Mouse (Mus musculus) cerebellum, adult 8-10 months (tissue): ENCODE measurements around the gene Spns2.
A peak's percentile ranks its signal among the peaks of the same experiment; 100 is the strongest.

Experiments used
- DNase-seq: peaks from one replicate; pipeline ENCODE4 v3.0.0; 2022

Gene Spns2

DNA sequence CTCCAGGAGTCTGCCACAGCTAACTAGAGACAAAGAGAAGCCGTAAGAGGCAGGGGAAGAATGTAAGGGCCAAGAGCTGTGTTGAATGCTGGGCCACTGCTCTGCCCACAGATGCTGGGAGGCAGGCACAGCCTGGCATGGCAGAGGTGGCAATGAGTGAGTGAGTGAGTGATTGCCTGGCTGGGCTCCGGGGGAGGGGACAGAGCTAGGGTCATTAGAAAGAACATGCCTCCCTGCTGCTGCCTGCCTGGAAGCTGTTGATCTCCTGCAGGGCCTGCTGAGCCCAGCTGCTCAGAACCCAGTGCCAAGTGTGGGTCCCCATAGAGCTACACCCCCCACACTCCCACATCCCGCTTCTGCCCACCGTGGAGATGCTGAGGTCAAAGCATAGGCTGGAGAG is 7.7 kb upstream of the Spns2 start:
- DNase-seq, result no peak

DNA sequence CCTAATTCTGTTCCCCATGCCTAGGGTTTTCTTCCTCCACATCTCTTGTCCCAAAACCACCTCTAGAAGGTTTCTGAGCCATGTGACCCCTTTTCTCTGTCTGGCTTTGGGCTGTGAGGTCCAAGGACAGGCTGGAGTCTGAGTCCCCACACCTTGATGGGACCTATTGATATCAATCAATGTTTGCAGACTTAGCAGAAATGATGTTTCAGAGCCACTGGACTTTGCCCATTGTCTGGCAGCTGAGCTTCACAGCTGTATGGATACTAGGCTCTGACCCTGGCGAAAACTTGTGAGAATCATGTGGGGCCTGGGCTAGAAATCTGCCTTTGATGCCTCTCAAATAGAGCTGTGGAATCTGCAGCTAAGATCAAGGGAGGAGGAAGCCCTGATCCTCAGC is 7.1 kb upstream of the Spns2 start:
- no peak for DNase-seq

DNA sequence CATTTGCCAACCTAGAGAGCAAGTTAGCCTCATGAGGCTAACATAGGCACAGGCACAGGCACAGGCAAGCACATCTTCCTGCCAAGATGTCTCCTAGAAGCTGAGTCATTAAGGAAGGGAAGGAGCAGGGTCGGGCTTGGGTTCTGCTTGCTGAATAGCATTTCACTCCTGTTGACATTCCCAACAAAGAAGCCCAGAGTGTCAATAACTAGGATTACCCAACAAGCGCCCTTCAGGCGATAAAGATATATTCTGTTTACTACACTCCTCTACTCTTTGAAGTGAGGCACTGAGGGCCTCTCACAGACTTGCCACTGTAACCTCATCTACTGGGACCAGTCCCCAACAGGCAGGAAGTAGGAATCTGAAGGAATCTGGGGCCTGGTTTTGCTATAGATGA is 6.4 kb upstream of the Spns2 start:
- DNase-seq, result no peak

DNA sequence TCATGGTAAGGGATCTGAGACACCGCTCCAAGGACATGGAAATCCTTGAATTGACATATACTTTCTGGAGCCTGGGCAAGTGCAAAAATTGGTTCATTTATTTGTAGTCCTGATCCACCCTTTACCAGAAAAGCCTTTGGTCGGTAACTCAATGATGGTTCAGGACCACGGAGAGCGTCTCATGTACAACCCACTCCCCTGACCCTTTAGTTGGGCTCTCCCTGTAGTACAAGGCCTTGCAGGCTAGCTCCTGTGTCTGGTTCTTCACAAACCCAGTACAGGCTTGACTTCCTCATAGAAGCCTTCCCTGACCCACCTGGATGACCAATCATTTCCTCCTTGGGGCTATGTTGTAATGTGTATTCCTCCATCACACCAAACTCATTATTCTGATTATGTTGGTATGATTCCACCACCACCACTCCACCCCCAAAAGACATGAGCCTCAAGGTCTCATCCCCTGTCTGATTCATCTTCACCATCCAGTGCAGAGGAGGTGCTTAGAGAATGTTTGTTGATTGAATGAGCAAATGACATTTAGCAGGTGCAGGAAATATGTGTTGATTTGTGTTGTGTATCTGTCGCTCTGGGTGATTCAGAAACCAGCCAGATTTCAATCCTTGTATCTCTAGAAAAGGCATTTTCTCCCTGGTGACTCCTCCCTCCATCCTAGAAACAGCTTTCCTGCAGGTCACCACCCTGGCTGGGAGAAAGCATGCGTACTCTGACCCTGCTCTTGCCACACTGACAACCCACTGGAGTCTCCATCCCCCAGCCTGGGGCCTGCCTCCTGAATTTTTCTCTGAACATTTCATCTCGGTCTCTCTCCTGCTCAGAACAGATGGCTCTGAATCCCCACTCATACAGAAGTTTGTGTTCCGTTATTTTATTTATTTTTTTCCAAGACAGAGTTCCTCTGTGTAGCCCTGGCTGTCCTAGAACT is 4.6 kb upstream of the Spns2 start:
- no peak for DNase-seq

DNA sequence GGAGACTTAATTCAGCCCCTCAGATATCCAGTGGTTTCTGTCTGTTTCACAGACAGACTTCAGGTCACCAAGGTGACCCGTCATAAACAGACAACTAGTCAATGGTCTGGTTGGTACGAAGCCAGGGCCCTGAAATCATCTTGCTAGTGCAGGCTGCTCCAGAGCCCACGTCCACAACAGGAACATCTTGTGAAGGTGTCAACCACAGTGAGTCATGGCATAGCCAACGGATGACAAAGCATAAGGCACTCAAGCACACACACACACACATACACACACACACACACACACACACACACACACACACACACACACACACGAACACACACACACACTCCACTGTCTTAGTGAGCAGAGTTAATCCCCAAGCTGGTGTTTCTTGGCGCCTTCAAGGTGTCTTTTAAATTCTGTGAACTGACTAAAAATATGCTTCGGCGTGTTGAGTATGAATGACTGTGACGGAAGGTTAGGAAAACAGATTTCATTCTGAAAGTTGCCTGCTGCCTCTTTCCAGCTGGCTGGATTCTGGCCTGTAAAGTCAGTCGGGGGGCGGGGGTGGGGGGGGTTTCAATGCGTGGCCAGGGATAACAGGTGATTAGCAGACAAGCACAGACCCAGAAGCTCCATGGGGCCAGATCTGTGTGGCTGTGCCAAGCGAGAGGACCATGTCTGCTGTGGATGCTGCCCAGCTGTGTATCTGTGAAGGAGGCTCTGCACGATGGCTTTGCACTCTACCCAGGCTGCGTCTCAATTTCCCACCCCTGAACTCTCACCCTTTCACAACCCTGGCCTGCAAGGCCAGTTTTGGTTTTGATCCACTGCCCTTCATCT is 1.6 kb upstream of the Spns2 start:
- no peak for DNase-seq

DNA sequence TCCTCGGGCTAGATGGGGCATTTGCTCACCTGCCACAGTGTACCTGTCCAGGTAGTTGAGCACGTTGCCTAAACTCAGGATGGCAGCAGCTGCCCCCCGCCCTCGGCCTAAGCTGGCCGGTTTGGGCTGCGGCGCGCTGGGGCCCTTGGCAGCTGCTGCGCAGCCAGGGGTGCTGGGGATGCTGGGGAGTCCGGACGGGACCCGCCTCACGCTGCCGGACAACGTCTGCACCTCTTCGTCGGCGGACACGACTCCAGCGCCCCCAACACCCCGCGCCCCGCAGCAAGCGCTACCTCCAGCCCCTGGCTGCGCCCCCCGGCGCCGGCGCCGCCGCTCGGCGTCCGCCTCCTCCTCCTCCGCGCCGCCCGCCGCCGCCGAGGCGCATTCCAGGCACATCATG is 307 bp downstream of the Spns2 start:
- no peak for DNase-seq

DNA sequence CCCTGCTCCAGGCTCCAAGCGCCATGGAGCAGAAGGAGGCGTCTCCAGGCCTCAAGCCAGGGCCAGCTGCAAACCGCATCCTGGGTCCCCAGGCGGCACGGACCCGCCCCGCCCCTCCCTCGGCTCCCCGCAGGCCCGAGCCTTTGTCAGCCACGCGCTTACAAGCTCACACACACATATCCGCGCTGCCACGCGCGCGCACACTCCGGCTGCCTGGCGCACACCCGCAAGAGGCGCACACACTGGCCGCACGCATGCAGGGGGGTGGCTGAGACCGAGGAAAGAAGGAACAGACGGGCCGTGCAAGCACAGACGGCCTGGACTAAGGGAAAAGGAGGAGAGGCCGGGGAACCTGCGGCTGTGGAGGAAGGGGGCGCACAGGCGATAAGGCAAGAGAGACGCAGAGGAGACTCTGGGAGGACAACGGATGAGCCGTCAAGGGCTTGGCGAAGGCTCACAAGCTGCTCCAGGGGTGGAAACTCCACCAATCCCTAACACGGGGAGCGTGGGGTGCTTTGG is 892 bp downstream of the Spns2 start:
- DNase-seq, result peak; percentile 18

DNA sequence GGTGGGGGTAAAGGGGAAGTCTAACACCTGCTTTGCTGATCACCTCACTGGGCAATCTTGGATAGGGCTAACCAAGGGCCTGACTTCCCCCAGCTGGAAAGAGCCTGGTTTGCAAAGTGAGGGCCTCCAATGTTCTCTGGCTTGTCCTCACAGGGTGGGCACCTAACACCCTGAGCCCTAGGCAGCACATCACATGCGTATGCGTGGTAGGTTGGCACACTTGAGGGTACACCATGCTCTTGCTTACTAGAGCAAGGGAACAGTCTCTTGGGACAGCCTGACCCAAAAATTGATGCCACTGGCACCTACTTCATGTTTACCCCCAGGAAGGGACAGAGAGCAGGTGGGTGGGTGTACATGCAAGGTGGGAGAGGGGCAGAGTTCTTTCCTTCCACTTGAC is 2.0 kb downstream of the Spns2 start:
- no peak for DNase-seq

DNA sequence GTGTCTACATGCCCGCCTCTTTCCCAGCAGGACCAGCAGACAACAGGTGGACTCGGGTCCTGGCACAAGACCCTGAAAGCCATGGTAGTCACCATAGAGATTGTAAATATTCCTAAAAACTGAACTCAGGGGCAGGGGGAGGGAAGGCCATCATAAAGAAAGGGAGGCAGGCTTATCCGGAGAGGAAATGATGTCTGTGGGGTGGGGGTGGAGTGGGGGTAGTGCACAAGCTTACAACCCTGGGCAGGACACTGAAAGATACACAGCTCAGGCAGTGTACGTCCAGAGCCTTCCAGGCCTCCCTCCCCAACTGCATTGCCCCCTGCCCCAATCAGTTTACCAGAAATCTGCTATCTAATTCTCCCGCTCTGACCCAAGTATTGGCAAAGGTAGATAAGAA is 2.5 kb downstream of the Spns2 start:
- DNase-seq, result no peak

DNA sequence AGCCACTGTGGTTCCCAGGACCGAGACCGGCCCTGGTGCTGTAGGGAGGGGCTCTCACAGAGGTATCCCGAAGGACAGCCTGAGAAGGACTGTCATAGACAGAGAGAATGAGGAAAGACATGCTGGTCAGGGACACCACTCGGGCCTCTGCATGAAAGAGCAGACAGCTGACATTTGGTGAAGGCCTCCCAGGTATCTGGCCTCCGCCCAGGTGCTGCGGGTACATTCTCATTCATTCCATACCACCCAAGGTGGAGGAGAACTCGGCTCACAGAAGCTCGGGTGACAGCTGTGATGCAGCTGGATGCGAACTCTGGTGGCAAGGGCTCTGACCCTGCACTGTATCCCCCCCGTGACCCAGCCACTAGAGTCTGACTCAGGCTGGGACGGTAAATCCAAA is 3.7 kb downstream of the Spns2 start:
- DNase-seq, result no peak

DNA sequence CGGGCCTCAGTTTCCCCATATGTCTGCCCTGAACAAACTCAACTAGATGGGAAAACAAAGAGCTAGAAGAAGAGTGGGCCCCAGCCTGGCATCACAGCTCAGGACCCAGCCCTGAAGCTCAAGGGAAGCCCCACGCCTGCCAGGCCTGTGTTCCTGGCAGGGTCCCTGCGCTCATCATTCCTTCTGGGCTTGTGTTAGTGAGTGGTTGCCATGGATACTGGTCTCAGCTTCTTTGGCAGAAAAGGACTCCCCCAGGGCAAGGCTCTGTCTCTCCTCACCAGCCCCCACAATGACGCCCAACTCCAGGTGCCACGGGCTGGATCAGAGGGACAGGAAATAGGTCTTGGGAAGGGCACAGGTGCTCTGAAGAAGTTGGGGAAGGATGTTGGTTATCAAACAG is 4.5 kb downstream of the Spns2 start:
- DNase-seq, result no peak

DNA sequence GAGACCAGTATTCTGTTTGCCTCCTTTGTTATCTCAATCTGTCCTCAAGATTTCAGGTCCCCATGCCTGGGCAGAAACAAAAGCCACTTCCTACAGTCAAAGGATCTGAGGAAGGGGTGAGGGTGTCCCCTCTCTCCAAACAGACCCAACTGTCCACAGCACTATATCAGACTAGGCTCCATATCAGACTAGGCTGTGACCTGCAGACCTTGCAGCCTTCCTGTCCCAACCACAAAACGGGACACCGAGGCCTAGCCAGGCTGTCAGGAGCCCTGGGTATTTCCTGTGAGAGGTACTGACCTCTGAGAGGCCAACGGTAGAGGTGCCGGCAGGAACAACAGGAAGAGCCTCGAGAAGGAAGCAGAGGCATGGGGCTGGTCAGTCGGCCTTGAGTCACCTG is 5.2 kb downstream of the Spns2 start:
- DNase-seq, result no peak

DNA sequence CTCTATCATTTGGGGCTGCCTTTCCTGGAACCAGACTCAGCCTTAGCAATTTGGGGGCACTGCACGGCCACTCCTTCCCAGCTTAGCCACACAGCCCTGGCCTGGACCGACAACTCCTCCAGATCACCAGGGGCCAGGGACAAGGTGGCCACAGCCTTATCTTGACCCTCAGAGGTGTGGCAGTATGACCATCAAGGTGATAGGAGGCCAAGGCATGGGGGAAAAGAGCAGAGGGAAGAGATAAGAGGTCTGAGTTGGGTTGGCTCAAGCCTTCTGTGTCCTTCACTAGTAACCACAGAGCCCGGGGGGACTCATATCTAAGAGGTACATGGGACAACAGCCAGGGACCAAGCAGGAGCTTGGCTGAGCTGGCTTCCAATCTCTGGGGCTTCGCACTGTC is 7.8 kb downstream of the Spns2 start:
- no peak for DNase-seq

DNA sequence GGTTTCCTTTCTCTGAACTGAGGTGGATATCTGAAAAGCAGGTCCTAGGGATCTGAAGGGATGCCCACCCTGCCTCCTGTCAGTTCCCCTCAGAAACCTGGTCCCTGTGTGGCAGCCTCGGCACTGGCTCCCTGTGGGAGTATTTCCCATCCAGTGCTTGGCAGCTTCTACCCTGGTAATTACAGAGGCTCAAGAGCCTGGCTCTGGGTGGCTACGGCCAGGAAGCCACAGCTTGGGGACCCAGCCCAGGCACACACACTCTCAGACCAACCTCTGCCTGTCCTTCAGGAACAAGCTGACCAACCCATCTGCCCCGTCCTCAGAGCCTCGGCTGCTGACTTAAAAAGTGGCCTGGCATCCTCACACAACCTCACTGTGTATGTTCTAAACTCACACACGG is 8.4 kb downstream of the Spns2 start:
- DNase-seq, result no peak

DNA sequence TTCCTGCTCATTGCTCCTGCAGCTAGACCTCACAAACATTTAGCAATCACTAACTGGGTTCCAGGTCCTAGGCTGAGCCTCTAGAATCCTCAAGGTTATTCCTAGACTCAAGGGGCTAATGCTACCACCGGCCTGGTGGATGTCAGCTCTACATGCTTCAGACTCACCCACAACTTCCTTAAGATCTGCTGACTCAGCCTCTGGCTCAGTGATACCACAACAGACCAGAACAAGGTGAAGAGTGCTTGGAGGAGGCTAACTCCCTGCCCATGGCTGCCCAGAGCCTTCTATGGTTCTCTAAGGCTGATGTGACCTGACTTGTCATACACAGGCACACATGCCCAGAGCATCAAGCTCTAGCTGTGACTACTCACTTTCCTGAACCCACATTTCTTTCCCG is 10.2 kb downstream of the Spns2 start:
- no peak for DNase-seq

DNA sequence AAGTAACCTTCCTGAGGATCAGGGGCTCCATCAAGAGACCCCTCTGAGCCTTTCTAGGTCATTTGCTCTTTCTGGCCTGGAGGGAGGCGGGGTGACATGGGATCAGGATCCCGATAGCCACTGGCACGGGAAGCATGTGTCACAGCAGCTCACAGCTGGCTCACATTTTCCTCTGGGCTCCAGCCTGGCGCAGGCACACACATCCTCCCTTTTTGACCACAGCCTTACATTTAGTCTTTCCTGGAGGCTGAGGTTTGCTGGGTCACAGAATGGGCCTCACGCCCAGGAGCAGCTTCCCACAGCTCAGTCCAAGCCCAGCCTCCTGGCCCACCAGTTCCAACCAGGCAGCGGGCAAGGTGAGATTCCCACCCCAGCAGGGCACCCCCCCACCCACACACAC is 11.5 kb downstream of the Spns2 start:
- no peak for DNase-seq

DNA sequence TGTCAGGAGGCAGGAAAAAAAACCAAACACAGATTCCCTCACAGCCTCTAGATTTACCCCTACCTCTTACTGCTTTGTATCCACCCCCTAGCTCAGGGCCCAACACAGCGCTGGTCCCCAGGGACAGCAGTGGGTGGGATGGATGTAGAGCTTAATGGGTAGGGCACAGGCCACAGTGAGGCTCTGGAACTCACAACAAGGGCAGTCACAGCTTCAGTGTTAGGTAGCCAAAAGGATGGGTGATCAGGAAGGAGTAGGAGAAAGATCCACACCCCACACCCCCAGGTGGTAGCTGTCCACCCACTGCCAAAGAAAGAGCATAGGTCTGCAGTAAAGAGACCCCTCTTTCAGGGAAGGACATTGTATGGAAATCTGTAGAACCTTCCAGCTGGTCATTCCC is 12.1 kb downstream of the Spns2 start:
- DNase-seq, result no peak

DNA sequence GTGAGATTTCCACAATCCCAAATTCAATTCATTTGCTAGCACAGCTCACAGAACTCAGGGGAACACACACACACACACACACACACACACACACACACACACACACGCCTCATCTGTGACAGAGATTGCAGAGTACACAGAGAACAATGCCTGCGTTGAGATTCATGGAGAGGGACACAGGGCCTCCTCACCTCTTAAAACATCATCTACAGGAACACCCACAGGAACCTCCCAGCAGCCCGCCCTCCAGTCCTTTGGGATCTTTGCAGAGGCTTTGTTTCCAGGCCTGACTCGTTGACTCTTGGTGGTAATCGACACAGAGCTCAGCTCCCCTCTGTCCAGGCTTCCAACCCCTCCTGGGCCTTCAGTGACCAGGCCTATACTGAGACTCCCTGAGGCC is 12.5 kb downstream of the Spns2 start:
- DNase-seq, result no peak

DNA sequence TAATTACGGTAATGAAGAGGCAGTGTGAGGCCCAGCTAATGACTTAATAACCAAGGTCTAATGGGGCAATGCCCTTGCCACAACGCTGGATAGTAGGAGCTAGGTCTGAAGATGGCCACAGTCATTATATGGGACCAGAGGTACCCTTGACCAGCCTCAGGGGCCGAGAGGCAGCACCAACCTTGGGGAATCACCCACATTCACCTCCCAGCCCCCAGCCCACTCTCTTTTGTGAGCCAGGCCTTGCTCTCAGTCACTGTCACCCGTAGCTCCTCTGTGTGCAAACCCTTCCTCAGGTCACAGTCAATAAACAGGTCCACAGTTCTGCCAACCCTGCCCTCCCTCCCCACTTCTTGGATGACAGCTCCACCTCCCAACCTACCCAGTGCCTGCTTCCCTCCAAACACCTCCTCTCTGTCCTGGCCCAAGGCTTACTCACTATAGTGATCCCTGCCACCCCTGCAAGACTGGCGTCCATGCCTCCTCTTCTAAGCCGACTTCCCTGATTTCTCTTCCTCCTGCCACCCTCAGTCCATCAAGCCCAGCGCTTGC is 13.6 kb downstream of the Spns2 start:
- no peak for DNase-seq

DNA sequence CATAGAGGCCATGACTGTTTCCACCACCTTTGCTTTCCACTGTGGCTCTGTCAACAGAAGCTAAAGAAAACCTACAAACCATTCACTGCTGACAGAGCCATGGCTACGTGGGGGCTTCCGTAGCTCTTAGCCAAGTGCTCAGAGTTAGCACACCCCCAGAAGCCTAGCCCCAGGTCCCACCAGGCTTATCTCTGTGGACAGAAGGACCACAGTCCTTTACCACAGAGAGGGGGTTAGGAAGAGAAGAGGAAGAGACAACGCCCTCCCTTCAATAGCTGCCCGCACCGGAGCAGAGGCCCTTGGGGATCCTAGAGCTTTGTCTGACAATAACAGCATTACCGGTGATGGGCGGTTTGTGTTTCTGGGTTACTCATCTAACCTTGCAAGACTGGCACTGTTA is 14.3 kb downstream of the Spns2 start:
- no peak for DNase-seq

DNA sequence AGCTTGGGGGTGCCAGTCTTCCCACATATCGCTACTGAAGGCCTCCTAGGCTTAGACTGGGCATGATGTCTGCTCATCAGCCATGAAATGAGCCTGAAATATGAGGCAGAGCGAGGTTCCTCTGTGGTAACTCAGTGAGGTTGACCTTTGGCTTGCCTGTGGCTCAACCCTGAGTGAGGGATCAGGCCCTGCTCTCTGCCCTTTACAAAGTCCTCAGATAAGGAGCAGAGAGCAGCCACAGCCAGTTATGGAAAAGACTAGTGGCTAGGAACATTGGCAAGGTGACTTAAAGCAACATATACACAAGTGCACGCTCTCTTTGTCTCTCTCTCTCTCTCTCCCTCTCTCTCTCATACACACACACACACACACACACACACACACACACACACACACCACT is 14.8 kb downstream of the Spns2 start:
- no peak for DNase-seq

DNA sequence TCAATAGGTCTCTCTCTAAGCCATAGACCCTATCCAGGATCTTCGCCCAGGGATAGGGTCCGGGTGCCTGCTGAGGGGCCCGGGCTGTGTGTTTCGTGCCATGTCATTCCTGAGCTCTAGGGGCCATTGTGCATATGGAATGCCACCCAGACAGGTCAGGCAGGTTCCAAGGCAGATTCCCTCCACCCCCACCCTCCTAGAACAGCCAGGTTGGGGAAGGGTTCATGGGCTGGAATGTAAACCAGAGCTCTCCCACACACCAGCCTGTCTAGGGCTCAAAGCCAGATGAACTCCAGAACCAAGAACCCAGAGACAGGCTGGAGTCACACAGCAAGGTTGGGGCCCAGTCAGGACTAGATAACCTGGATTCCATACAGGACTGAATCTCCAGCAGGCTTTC is 16.2 kb downstream of the Spns2 start:
- DNase-seq, result no peak

DNA sequence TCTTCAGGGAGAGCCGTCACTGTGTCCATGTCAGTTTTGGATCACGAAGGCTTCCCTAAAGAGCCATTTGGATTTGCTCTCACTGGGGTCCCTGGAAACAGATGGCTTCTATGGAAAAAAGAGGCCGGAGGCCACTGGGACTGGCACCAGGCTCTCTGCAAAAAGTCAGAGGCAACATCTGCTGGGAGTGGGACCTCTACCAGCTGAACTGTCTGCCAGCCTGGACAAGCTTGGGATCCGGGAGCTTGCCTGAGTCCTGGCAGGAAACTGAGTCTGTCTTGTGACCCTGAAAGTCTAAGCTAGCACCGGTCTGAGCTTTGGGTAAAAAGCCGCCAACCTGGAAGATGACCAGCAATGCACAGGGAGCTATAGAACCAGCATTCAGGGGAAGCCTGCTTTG is 18.3 kb downstream of the Spns2 start:
- no peak for DNase-seq

DNA sequence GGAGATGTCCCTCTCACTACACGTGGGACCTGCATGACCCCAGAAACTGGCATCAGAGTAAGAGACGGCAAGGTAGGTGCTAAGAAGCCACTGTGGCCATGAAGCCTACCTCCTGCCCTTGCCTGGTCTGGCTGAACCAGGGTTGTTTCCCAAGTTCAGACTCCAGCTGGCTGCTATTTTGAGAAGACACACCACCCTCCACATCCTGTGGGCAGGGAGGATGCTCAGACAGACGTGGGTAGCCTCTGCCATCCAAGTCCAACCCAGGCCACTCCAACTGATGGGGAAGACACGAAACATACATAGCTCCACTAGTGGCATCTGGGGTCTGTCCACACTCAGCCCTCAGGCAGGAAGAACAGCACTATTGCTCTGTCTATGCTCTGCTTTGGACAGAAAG is 19.7 kb downstream of the Spns2 start:
- DNase-seq, result no peak
